Mouse (Mus musculus) heart, postnatal 0 days (tissue): ENCODE data around the gene Itpr1.

Source experiments
- CTCF ChIP-seq: IDR thresholded peaks from 2 replicates; pipeline ENCODE4 v1.5.1; 2016; ENCODE audit warnings: antibody characterized with exemption, control low read depth, low read depth
- EP300 ChIP-seq: IDR thresholded peaks from 2 replicates; pipeline ENCODE4 v1.6.1; 2016; ENCODE audit warnings: antibody characterized with exemption, low read depth

DNA sequence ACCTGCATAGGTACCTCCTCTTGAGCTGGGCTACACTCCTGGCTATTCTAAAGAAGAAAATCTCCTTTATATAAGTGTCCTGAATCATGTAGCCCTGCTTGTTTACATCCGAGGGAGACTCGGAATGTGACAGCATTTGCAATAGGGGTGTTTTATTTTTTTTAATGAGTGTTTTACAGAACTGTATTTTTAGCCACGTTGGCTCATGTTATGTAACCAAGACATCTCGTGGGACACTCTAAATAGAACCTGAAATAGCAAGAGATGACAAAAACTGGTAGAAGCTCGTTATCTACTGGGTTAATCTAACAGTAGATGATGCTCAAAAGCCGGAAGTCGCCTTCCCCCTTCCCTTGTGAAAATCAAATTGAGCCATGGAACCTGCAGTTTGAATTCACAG lies 291.8 kb downstream of the Itpr1 start:
- TF ChIP-seq CTCF (no peak), EP300 (no peak)
